Mouse (Mus musculus): Measurements from ENCODE around the gene Dnali1.

DNA sequence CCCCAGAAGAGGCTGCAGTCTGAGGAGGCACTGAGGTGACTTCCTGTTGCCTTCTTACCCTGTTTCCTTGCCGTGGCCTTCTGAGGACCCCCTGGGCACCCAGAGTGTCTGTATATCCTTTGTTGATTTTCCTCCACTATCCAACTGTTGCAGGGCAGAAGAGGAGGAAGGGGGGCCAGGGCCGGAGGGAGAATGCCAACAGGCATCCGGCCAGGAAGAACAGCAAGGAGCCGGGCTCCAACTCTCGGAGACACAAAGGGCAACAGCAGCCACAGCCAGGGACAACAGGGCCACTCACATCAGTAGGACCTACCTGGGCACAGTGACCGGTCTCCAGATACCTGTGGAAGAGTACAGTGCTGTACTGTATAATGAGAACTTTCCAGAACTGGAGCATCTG is 57.3 kb downstream of the Dnali1 start:
- TF ChIP-seq GATA1 (IDR thresholded peaks at IDR 0.05; ENCODE audit: borderline replicate concordance, low read length): no peak
- no peak for TF ChIP-seq FLI1 (IDR thresholded peaks at IDR 0.05; ENCODE audit: low read length)
